Mouse (Mus musculus) MEL (cell line): Measurements from ENCODE around the gene Cd38. TPM values are rescaled to one million over a fixed set of nuclear protein-coding genes. Genes with fewer than 3 reads are reported as not detected.

Source experiments
- DNase-seq: peaks from one replicate; pipeline ENCODE4 v3.0.0; 2011; ENCODE audit warnings: low read depth, low spot score
- H3K27ac ChIP-seq: 2 replicates; pipeline ENCODE4 v1.5.1; 2012; ENCODE audit warnings: low read depth, mild to moderate bottlenecking, control low read depth, low read length, moderate library complexity; ENCODE audit not compliant: control insufficient read depth
- H3K27me3 ChIP-seq, 2 experiments: fragments of 150-350 bp in 1 of 2; sonication (generic) in 1 of 2; 2 replicates each; pipeline ENCODE4 v1.6.1; 2012; ENCODE audit warnings: low read length in 2 of 2, mild to moderate bottlenecking in 2 of 2, improper control_type of control experiment in 1 of 2, moderate library complexity in 1 of 2; ENCODE audit not compliant: insufficient read depth in 2 of 2, control insufficient read depth in 1 of 2
- H3K36me3 ChIP-seq, 2 experiments: 2 replicates each; pipeline ENCODE4 v1.6.1; 2012 to 2014; ENCODE audit warnings: low read length in 2 of 2, improper control_type of control experiment in 1 of 2, inconsistent platforms in 1 of 2, mild to moderate bottlenecking in 1 of 2; ENCODE audit not compliant: insufficient read depth in 2 of 2, control insufficient read depth in 1 of 2
- H3K4me1 ChIP-seq, 2 experiments: fragments of 150-350 bp in 1 of 2; sonication (generic) in 1 of 2; 2 replicates each; pipeline ENCODE4 v1.6.1; 2012; ENCODE audit warnings: low read length in 2 of 2, improper control_type of control experiment in 1 of 2, mild to moderate bottlenecking in 1 of 2; ENCODE audit not compliant: insufficient read depth in 2 of 2, control insufficient read depth in 1 of 2
- H3K4me3 ChIP-seq, 2 experiments: fragments of 150-350 bp in 1 of 2; sonication (generic) in 1 of 2; 2 replicates each; pipeline ENCODE4 v1.5.1; 2012; ENCODE audit warnings: low read depth in 2 of 2, low read length in 2 of 2, mild to moderate bottlenecking in 2 of 2, moderate library complexity in 2 of 2, control low read depth in 1 of 2, improper control_type of control experiment in 1 of 2; ENCODE audit not compliant: control insufficient read depth in 1 of 2, insufficient read depth in 1 of 2
- H3K79me2 ChIP-seq: 2 replicates; pipeline ENCODE4 v1.6.1; 2012; ENCODE audit warnings: mild to moderate bottlenecking, low read length, moderate library complexity; ENCODE audit not compliant: control insufficient read depth, poor library complexity, insufficient read depth
- H3K9ac ChIP-seq: 2 replicates; pipeline ENCODE4 v1.6.1; 2012; ENCODE audit warnings: low read depth, mild to moderate bottlenecking, control low read depth, low read length, moderate library complexity; ENCODE audit not compliant: control insufficient read depth, poor library complexity, severe bottlenecking
- H3K9me3 ChIP-seq: fragments of 150-350 bp; sonication (generic); replicated peaks from 2 replicates; pipeline ENCODE4 v1.6.1; 2012; ENCODE audit warnings: mild to moderate bottlenecking, low read length, improper control_type of control experiment, moderate library complexity; ENCODE audit not compliant: insufficient read depth
- CHD2 ChIP-seq: IDR thresholded peaks from 2 replicates; pipeline ENCODE4 v1.6.1; 2011; ENCODE audit warnings: low read length, improper control_type of control experiment
- CTCF ChIP-seq, 3 experiments: IDR thresholded peaks in 2 of 3; conservative IDR thresholded peaks in 1 of 3; 2 replicates each; pipeline ENCODE4 v1.5.1; 2011 to 2012; ENCODE audit warnings: low read length in 3 of 3, low read depth in 2 of 3, mild to moderate bottlenecking in 2 of 3, improper control_type of control experiment in 1 of 3, inconsistent platforms in 1 of 3, mixed read lengths in 1 of 3, moderate library complexity in 1 of 3; ENCODE audit not compliant: control insufficient read depth in 1 of 3, insufficient read depth in 1 of 3, poor library complexity in 1 of 3, severe bottlenecking in 1 of 3
- KAT2A ChIP-seq: conservative IDR thresholded peaks from 2 replicates; pipeline ENCODE4 v1.6.1; 2012; ENCODE audit warnings: low read depth, low read length, improper control_type of control experiment, inconsistent platforms
- MEF2A ChIP-seq: IDR thresholded peaks from 2 replicates; pipeline ENCODE4 v1.6.1; 2014; ENCODE audit warnings: low read depth, mild to moderate bottlenecking, inconsistent platforms, low read length, improper control_type of control experiment; ENCODE audit not compliant: poor library complexity, insufficient replicate concordance, severe bottlenecking; ENCODE audit errors: extremely low read depth
- MYC ChIP-seq: IDR thresholded peaks from 2 replicates; pipeline ENCODE4 v1.6.1; 2011; ENCODE audit warnings: low read depth, mild to moderate bottlenecking, low read length, improper control_type of control experiment, moderate library complexity
- NELFE ChIP-seq: IDR thresholded peaks from 2 replicates; pipeline ENCODE4 v1.6.1; 2011; ENCODE audit warnings: low read depth, low read length, improper control_type of control experiment
- NRF1 ChIP-seq: IDR thresholded peaks from 2 replicates; pipeline ENCODE4 v1.6.1; 2014; ENCODE audit warnings: low read depth, mild to moderate bottlenecking, inconsistent platforms, low read length, improper control_type of control experiment, moderate library complexity; ENCODE audit not compliant: poor library complexity, insufficient read depth, severe bottlenecking
- POLR2A ChIP-seq, 2 experiments: IDR thresholded peaks; 2 replicates each; pipeline ENCODE4 v1.6.1; 2011 to 2012; ENCODE audit warnings: low read length in 2 of 2, mild to moderate bottlenecking in 2 of 2, control low read depth in 1 of 2, improper control_type of control experiment in 1 of 2, low read depth in 1 of 2, moderate library complexity in 1 of 2; ENCODE audit not compliant: control insufficient read depth in 1 of 2, insufficient read depth in 1 of 2, poor library complexity in 1 of 2
- POLR2AphosphoS2 ChIP-seq: IDR thresholded peaks from 2 replicates; pipeline ENCODE4 v1.6.1; 2011; ENCODE audit warnings: low read length, improper control_type of control experiment
- RAD21 ChIP-seq: IDR thresholded peaks from 2 replicates; pipeline ENCODE4 v1.6.1; 2011; ENCODE audit warnings: mild to moderate bottlenecking, low read depth, low read length, improper control_type of control experiment
- SMC3 ChIP-seq: IDR thresholded peaks from 2 replicates; pipeline ENCODE4 v1.6.1; 2011; ENCODE audit warnings: low read depth, low read length, improper control_type of control experiment
- ZNF384 ChIP-seq: IDR thresholded peaks from 2 replicates; pipeline ENCODE4 v1.6.1; 2012; ENCODE audit warnings: low read depth, mild to moderate bottlenecking, inconsistent platforms, low read length, improper control_type of control experiment
- polyA plus RNA-seq, 2 experiments: library from polyadenylated mRNA; stranded (reverse) in 1 of 2; unstranded in 1 of 2; fragments of >175 nt in 1 of 2; fragments of >200 nt in 1 of 2; gene quantifications; 2 replicates each; pipeline versions ENCODE4 v1.2.1 to v1.2.4; 2012; ENCODE audit warnings: low replicate concordance in 2 of 2, low read depth in 1 of 2; ENCODE audit not compliant: insufficient read length in 2 of 2, insufficient read depth in 1 of 2, missing spikeins in 1 of 2
- total RNA-seq: library from RNA; depleted of rRNA; stranded (reverse); fragments of 300-350 nt; gene quantifications from 2 replicates; pipeline ENCODE4 v1.2.3, GENCODE M21; 2012

The Cd38 gene
- total and polyA plus RNA-seq, 3 experiments: not detected

GRCm38 (mm10) chr5:43885060-43885820, 16.9 kb downstream of the Cd38 start:
- peak; percentile 13 for DNase-seq
- Histone ChIP-seq H3K79me2 (no peaks in the 10 kb centered on the region), H3K4me3 (no peak overlapping the region), H3K4me1 (no peaks in the 10 kb centered on the region), H3K36me3 (no peaks in the 10 kb centered on the region), H3K27ac (no peak overlapping the region), H3K27me3 (no peaks in the 10 kb centered on the region; a peak in 1 of 4 replicates), H3K9ac (no peak overlapping the region), H3K9me3 (no peaks in the 10 kb centered on the region)
- no peak for TF ChIP-seq NRF1
- no peak for TF ChIP-seq NELFE
- TF ChIP-seq MEF2A: no peak

GRCm38 (mm10) chr5:43892386-43892785, 24.0 kb downstream of the Cd38 start:
- Histone ChIP-seq H3K27me3 (no peaks in the 10 kb centered on the region), H3K4me1 (no peaks in the 10 kb centered on the region), H3K36me3 (no peaks in the 10 kb centered on the region), H3K79me2 (no peaks in the 10 kb centered on the region), H3K27ac (no peak overlapping the region), H3K4me3 (no peak overlapping the region), H3K9ac (no peak overlapping the region), H3K9me3 (no peaks in the 10 kb centered on the region)
- DNase-seq: no peak
- TF ChIP-seq KAT2A (no peak), RAD21 (peak; percentile 24), CTCF (IDR thresholded peaks at IDR 0.05 in 2 of 3, conservative IDR thresholded peaks at IDR 0.05 in 1 of 3; ENCODE audit: control insufficient read depth in 1 of 3, insufficient read depth in 1 of 3, low read depth in 2 of 3, low read length in 3 of 3, poor library complexity in 1 of 3, severe bottlenecking in 1 of 3) (peak in 1 of 3 experiments; percentile 30; a peak in 1 of 6 replicates), MYC (no peak), CHD2 (no peak)

- peaks cover 0 to 2% of the 10 kb centered on the region in 2 experiments; a peak in 1 of 4 replicates for H3K27me3 ChIP-seq
- no peaks in the 10 kb centered on the region for H3K79me2 ChIP-seq
- TF ChIP-seq POLR2A (IDR thresholded peaks at IDR 0.05; ENCODE audit: control insufficient read depth in 1 of 2, insufficient read depth in 1 of 2, low read depth in 1 of 2, low read length in 2 of 2, poor library complexity in 1 of 2) (no peak), CTCF (IDR thresholded peaks at IDR 0.05 in 2 of 3, conservative IDR thresholded peaks at IDR 0.05 in 1 of 3; ENCODE audit: control insufficient read depth in 1 of 3, insufficient read depth in 1 of 3, low read depth in 2 of 3, low read length in 3 of 3, poor library complexity in 1 of 3, severe bottlenecking in 1 of 3) (peak; percentile 10 to 43 (median 22); a peak in 3 of 6 replicates), POLR2AphosphoS2 (no peak), NELFE (no peak), ZNF384 (0 out of 2 replicates have a peak, but pooled peaks have one; percentile 19), SMC3 (no peak), RAD21 (peak; percentile 34)
- H3K27ac ChIP-seq: no peak overlapping the region
- H3K4me1 ChIP-seq: no peaks in the 10 kb centered on the region
- peak; percentile 30 for DNase-seq
- H3K9me3 ChIP-seq: no peaks in the 10 kb centered on the region
- H3K4me3 ChIP-seq: no peak overlapping the region
- no peak overlapping the region for H3K9ac ChIP-seq
- no peaks in the 10 kb centered on the region for H3K36me3 ChIP-seq
Measured at GRCm38 (mm10) chr5:43894113-43894512, 25.8 kb downstream of the Cd38 start.
